ENCODE assay signal across 11 mouse cellular contexts in the genomic region with DNA sequence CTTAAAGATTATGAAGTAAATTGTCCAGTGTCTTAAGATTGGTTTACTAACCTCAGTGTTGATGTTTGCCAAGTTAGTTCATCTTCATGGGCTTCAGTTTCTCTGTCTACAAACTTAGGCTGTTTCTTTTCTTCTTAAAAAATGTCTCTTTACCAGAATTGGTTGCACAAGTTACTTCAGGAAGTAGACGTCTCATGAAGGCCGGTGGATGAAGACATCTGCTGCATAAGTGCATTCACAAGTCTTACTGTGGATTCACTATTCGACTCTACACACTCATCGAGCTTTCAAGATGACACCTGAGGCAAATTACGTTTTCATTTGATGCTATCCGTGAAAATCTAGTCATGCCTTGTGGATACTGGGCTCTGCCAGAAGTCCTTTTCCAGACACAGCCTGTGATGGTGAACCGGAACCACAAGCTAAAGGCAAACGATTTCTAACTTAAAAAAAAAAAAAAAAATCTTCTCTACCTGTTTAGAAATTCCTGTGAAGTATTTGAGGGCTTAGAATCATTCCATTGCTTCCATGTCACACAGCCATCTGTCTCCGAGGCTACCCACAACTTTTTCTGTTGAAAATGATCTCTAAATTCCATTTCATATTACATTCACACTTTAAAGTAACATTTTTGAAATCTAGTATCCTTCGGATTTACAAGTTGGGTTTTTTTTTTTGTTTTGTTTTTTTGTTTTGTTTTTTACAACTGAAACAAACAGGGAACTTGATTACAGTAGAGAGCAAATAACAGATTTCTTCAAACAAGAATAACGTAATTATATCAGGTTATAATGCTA. TPM values are rescaled to one million over a fixed set of nuclear protein-coding genes. Genes with fewer than 3 reads are reported as not detected.
DNase-seq lines count a peak whose midpoint lies in the region; ATAC-seq and TF ChIP-seq lines count a peak whose summit lies in the region.
"Had no signal": no experiment of that assay in that cellular context is flagged by ENCODE, and none has a peak within 500 bp of the region (broad histone marks: within the 10 kb centered on the region; RNA-seq: fewer than 3 reads in every experiment).

No protein-coding gene starts in this region.

- H3K4me1 ChIP-seq in hindbrain, embryonic 10.5 days (replicated peaks), result peaks cover 7% of the 10 kb centered on the region
- no peaks in the 10 kb centered on the region for H3K4me1 ChIP-seq in hindbrain, embryonic 11.5 days (replicated peaks; ENCODE audit: control insufficient read depth, insufficient read depth, low read length)
- H3K4me1 ChIP-seq in embryonic facial prominence, embryonic 12.5 days, result peaks cover 6% of the 10 kb centered on the region
- 0 out of 2 replicates have a peak, but pooled peaks cover 4% of the 10 kb centered on the region for H3K4me1 ChIP-seq in liver, postnatal 0 days (ENCODE audit: insufficient read depth)

- no peak for TF ChIP-seq EP300 in liver, postnatal 0 days (IDR thresholded peaks at IDR 0.05; ENCODE audit: low read depth)

- H3K27ac ChIP-seq in hindbrain, embryonic 10.5 days, result peak overlapping the region; percentile 93; the same call in 1 of the 2 replicates
- H3K27ac ChIP-seq in hindbrain, embryonic 11.5 days (ENCODE audit: low read depth, low read length), result no peak overlapping the region
- no peak overlapping the region for H3K27ac ChIP-seq in embryonic facial prominence, embryonic 12.5 days
- H3K27ac ChIP-seq in liver, postnatal 0 days (ENCODE audit: low read depth), result no peak overlapping the region

- 84% methylated on average over 11 of the region's 11 CpGs for WGBS in hindbrain, embryonic 10.5 days
- WGBS in hindbrain, embryonic 11.5 days, result 81% methylated on average over 11 of the region's 11 CpGs
- 80% methylated on average over 11 of the region's 11 CpGs for WGBS in embryonic facial prominence, embryonic 12.5 days
- 67% methylated on average over 11 of the region's 11 CpGs for WGBS in liver, postnatal 0 days (ENCODE audit: insufficient replicate concordance)

- DNase-seq in hindbrain, embryonic 10.5 days (ENCODE audit: low spot score), result no peak
- no peak for DNase-seq in hindbrain, embryonic 11.5 days (ENCODE audit: low spot score)
- DNase-seq in liver, postnatal 0 days, result no peak
- no peak for DNase-seq in urinary bladder, postnatal 14 days (ENCODE audit: low spot score)
- DNase-seq in urinary bladder, postnatal 10 days (ENCODE audit: low spot score), result no peak
- DNase-seq in adrenal gland, adult 18-20 months (ENCODE audit: low spot score in 2 of 2), result no peak

- TF ChIP-seq CTCF in liver, postnatal 0 days (IDR thresholded peaks at IDR 0.05; ENCODE audit: low read depth), result no peak

- no peaks in the 10 kb centered on the region for H3K9me3 ChIP-seq in hindbrain, embryonic 10.5 days
- H3K9me3 ChIP-seq in hindbrain, embryonic 11.5 days (ENCODE audit: control insufficient read depth, low read length), result no peaks in the 10 kb centered on the region
- H3K9me3 ChIP-seq in embryonic facial prominence, embryonic 12.5 days, result no peaks in the 10 kb centered on the region
- no peaks in the 10 kb centered on the region for H3K9me3 ChIP-seq in liver, postnatal 0 days (ENCODE audit: low read length)

- no peaks in the 10 kb centered on the region for H3K27me3 ChIP-seq in hindbrain, embryonic 10.5 days (ENCODE audit: insufficient read depth, poor library complexity, severe bottlenecking)
- H3K27me3 ChIP-seq in hindbrain, embryonic 11.5 days (ENCODE audit: control insufficient read depth, insufficient read depth, low read length), result no peaks in the 10 kb centered on the region
- no peaks in the 10 kb centered on the region for H3K27me3 ChIP-seq in embryonic facial prominence, embryonic 12.5 days
- no peaks in the 10 kb centered on the region for H3K27me3 ChIP-seq in liver, postnatal 0 days (ENCODE audit: insufficient read depth, low read length)

- H3K4me2 ChIP-seq in hindbrain, embryonic 11.5 days (replicated peaks; ENCODE audit: low read depth, low read length), result no peak overlapping the region
- H3K4me2 ChIP-seq in embryonic facial prominence, embryonic 12.5 days (replicated peaks), result peak overlapping the region; percentile 37
- H3K4me2 ChIP-seq in liver, postnatal 0 days (ENCODE audit: low read depth, low read length), result peak overlapping the region; percentile 94

- no peak for ATAC-seq in hindbrain, embryonic 11.5 days (ENCODE audit: low FRiP score)
- ATAC-seq in embryonic facial prominence, embryonic 12.5 days (ENCODE audit: insufficient number of reproducible peaks, insufficient read depth, low FRiP score, low TSS enrichment), result no peak
- ATAC-seq in granulocyte monocyte progenitor cell, adult 5-6 weeks (replicated peaks; ENCODE audit: poor library complexity, severe bottlenecking), result peak; percentile 18; the same call in 1 of the 2 replicates
- no peak for ATAC-seq in liver, postnatal 0 days

- peaks cover 26% of the 10 kb centered on the region for H3K36me3 ChIP-seq in hindbrain, embryonic 10.5 days
- H3K36me3 ChIP-seq in hindbrain, embryonic 11.5 days (ENCODE audit: control insufficient read depth, insufficient read depth, low read length), result no peaks in the 10 kb centered on the region
- H3K36me3 ChIP-seq in embryonic facial prominence, embryonic 12.5 days, result peaks cover 15% of the 10 kb centered on the region
- H3K36me3 ChIP-seq in liver, postnatal 0 days (replicated peaks; ENCODE audit: insufficient read depth, low read length), result peaks cover 14% of the 10 kb centered on the region

- H3K9ac ChIP-seq in hindbrain, embryonic 11.5 days (ENCODE audit: low read depth, low read length), result no peak overlapping the region
- H3K9ac ChIP-seq in embryonic facial prominence, embryonic 12.5 days, result no peak overlapping the region
- no peak overlapping the region for H3K9ac ChIP-seq in liver, postnatal 0 days (replicated peaks)

- peak overlapping the region; percentile 82 for H3K4me3 ChIP-seq in hindbrain, embryonic 10.5 days
- no peak overlapping the region for H3K4me3 ChIP-seq in hindbrain, embryonic 11.5 days (ENCODE audit: low read depth, low read length)
- H3K4me3 ChIP-seq in embryonic facial prominence, embryonic 12.5 days, result peak overlapping the region; percentile 78
- H3K4me3 ChIP-seq in liver, postnatal 0 days (ENCODE audit: low read depth, low read length), result peak overlapping the region; percentile 88; the same call in 1 of the 2 replicates

RNA-seq across cellular contexts. Expression of gene Cldnd1, which starts 0.8 kb away (rescaled TPM):
- 98.7 and 105 TPM in 2 replicates for polyA plus RNA-seq in hindbrain, embryonic 10.5 days (2016; fragmentation: Nextera tagmentation; extraction: Ambion mirVana)
- polyA plus RNA-seq in hindbrain, embryonic 11.5 days (2014; fragmentation: Nextera tagmentation; extraction: Ambion mirVana), result 137 and 140 TPM in 2 replicates
- 117 and 121 TPM in 2 replicates for polyA plus RNA-seq in embryonic facial prominence, embryonic 12.5 days (2016; fragmentation: Nextera tagmentation; extraction: Ambion mirVana)
- 27.8 and 57.0 TPM in 2 replicates for total RNA-seq in granulocyte monocyte progenitor cell, adult 5-6 weeks (2014; fragmentation: Nextera tagmentation)
- 13.4 and 23.7 TPM in 2 replicates for total RNA-seq in granulocyte monocyte progenitor cell, adult 5-6 weeks (2017)
- polyA plus RNA-seq in liver, postnatal 0 days (2015; fragmentation: Nextera tagmentation; extraction: Ambion mirVana), result 23.8 and 28.4 TPM in 2 replicates
- total RNA-seq in adrenal gland, adult 18-20 months (2021), result 10 to 100 TPM; 67.0 to 77.6 TPM

RNA-seq across cellular contexts. Expression of gene Gpr15, which starts 8.0 kb away (rescaled TPM):
- polyA plus RNA-seq in hindbrain, embryonic 10.5 days (2016; fragmentation: Nextera tagmentation; extraction: Ambion mirVana), result not detected in 2 replicates
- not detected in 2 replicates for polyA plus RNA-seq in hindbrain, embryonic 11.5 days (2014; fragmentation: Nextera tagmentation; extraction: Ambion mirVana)
- not detected in 2 replicates for polyA plus RNA-seq in embryonic facial prominence, embryonic 12.5 days (2016; fragmentation: Nextera tagmentation; extraction: Ambion mirVana)
- 0.92 TPM in 1 of 2 replicates, not detected in the other for total RNA-seq in granulocyte monocyte progenitor cell, adult 5-6 weeks (2014; fragmentation: Nextera tagmentation)
- total RNA-seq in granulocyte monocyte progenitor cell, adult 5-6 weeks (2017), result 0.77 and 0.78 TPM in 2 replicates
- 0.11 TPM in 1 of 2 replicates, not detected in the other for polyA plus RNA-seq in liver, postnatal 0 days (2015; fragmentation: Nextera tagmentation; extraction: Ambion mirVana)
- total RNA-seq in adrenal gland, adult 18-20 months (2021), result not detected
- total RNA-seq: layer of hippocampus, postnatal 25 days had no signal

RNA-seq across cellular contexts. Expression of gene Olfr172, which starts 36.1 kb away (rescaled TPM):
- polyA plus RNA-seq in hindbrain, embryonic 10.5 days (2016; fragmentation: Nextera tagmentation; extraction: Ambion mirVana), result not detected in 2 replicates
- polyA plus RNA-seq in hindbrain, embryonic 11.5 days (2014; fragmentation: Nextera tagmentation; extraction: Ambion mirVana), result not detected in 2 replicates
- not detected in 2 replicates for polyA plus RNA-seq in embryonic facial prominence, embryonic 12.5 days (2016; fragmentation: Nextera tagmentation; extraction: Ambion mirVana)
- not detected in 2 replicates for total RNA-seq in granulocyte monocyte progenitor cell, adult 5-6 weeks (2014; fragmentation: Nextera tagmentation)
- not detected in 2 replicates for total RNA-seq in granulocyte monocyte progenitor cell, adult 5-6 weeks (2017)
- not detected in 2 replicates for polyA plus RNA-seq in liver, postnatal 0 days (2015; fragmentation: Nextera tagmentation; extraction: Ambion mirVana)
- not detected for total RNA-seq in adrenal gland, adult 18-20 months (2021)
- total RNA-seq: layer of hippocampus, postnatal 25 days; neutrophil, adult 5-6 weeks had no signal
- polyA plus RNA-seq: brain, embryonic 14.5 days had no signal

RNA-seq across cellular contexts. Expression of gene Cpox, which starts 56.8 kb away (rescaled TPM):
- polyA plus RNA-seq in hindbrain, embryonic 10.5 days (2016; fragmentation: Nextera tagmentation; extraction: Ambion mirVana), result 20.0 and 27.8 TPM in 2 replicates
- polyA plus RNA-seq in hindbrain, embryonic 11.5 days (2014; fragmentation: Nextera tagmentation; extraction: Ambion mirVana), result 21.0 and 23.4 TPM in 2 replicates
- polyA plus RNA-seq in embryonic facial prominence, embryonic 12.5 days (2016; fragmentation: Nextera tagmentation; extraction: Ambion mirVana), result 21.8 and 25.6 TPM in 2 replicates
- total RNA-seq in granulocyte monocyte progenitor cell, adult 5-6 weeks (2014; fragmentation: Nextera tagmentation), result 21.9 and 32.7 TPM in 2 replicates
- total RNA-seq in granulocyte monocyte progenitor cell, adult 5-6 weeks (2017), result 23.4 and 25.2 TPM in 2 replicates
- polyA plus RNA-seq in liver, postnatal 0 days (2015; fragmentation: Nextera tagmentation; extraction: Ambion mirVana), result 178 and 189 TPM in 2 replicates
- 10 to 100 TPM; 11.4 to 14.5 TPM for total RNA-seq in adrenal gland, adult 18-20 months (2021)
